Mouse (Mus musculus) adrenal gland, postnatal 36 days (tissue): Measurements from ENCODE around the gene Ugt1a6a. TPM values are rescaled to one million over a fixed set of nuclear protein-coding genes. Genes with fewer than 3 reads are reported as not detected.
A peak's percentile ranks its signal among the peaks of the same experiment; 100 is the strongest.
"Not testable (repeated sequence)": the region's sequence is repeated elsewhere in the genome, so short reads cannot be mapped to it uniquely, and the experiment has no call there.

Experiments used
- DNase-seq, 2 experiments: peaks; one replicate each; pipeline ENCODE4 v3.0.0; 2021; ENCODE audit warnings: mixed read lengths in 1 of 2
- long read RNA-seq, 2 experiments: library from polyadenylated mRNA; stranded (forward); transcript quantifications; one replicate each; pipeline ENCODE4 v2.0.0; 2021; ENCODE audit warnings: borderline sequencing depth in 2 of 2
- total RNA-seq, 2 experiments: library from RNA; stranded (reverse); gene quantifications; 2 replicates each; pipeline ENCODE4 v1.2.3; 2021

Ugt1a6a gene
- total RNA-seq = 10 to 100 TPM; 15.0 to 15.7 TPM
- long read RNA-seq, experiment 1, transcript Ugt1a6a-202 (6 exons, 2,297 nt) = major isoform, 23 of 27 reads
- long read RNA-seq, experiment 1, partial matches to known transcripts = 0 of 27 reads
- long read RNA-seq, experiment 1, other reads (novel, unspliced or antisense) = 4 of 27 reads
- long read RNA-seq, experiment 2, transcript Ugt1a6a-202 (6 exons, 2,297 nt) = major isoform, 7 of 7 reads
- long read RNA-seq, experiment 2, partial matches to known transcripts = 0 of 7 reads
- long read RNA-seq, experiment 2, other reads (novel, unspliced or antisense) = 0 of 7 reads

- DNase-seq = peak in 1 of 2 experiments; percentile 39
Measured at GRCm38 (mm10) chr1:88134457-88135011, at the start of gene Ugt1a6a. Gene Ugt1a6a (plus strand): TSS chr1:88134809.

GRCm38 (mm10) chr1:88086125-88086524 lies 48.5 kb upstream of the Ugt1a6a start:
- DNase-seq = no peak

GRCm38 (mm10) chr1:88087513-88087912 lies 47.1 kb upstream of the Ugt1a6a start, which contains the start of gene Ugt1a8:
Gene Ugt1a8 (plus strand): TSS chr1:88087813.
- no peak for DNase-seq

GRCm38 (mm10) chr1:88092341-88092740 lies 42.3 kb upstream of the Ugt1a6a start:
- DNase-seq = no peak

- not testable (repeated sequence) for DNase-seq
Measured at GRCm38 (mm10) chr1:88094270-88094676, 40.3 kb upstream of the Ugt1a6a start.

- DNase-seq = no peak
Measured at GRCm38 (mm10) chr1:88094941-88095492, 39.6 kb upstream of the Ugt1a6a start, which contains the start of gene Ugt1a7c. Gene Ugt1a7c (plus strand): TSS chr1:88095062.

- DNase-seq = not testable (repeated sequence)
Measured at GRCm38 (mm10) chr1:88098546-88098945, 36.1 kb upstream of the Ugt1a6a start.

GRCm38 (mm10) chr1:88099691-88100090 lies 34.9 kb upstream of the Ugt1a6a start:
- DNase-seq = peak; percentile 48

- DNase-seq = not testable (repeated sequence)
Measured at GRCm38 (mm10) chr1:88103019-88103418, 31.6 kb upstream of the Ugt1a6a start, which contains the start of gene Ugt1a6b. Gene Ugt1a6b (plus strand): TSS chr1:88103252.

GRCm38 (mm10) chr1:88103697-88104468 lies 30.7 kb upstream of the Ugt1a6a start:
- DNase-seq = not testable (repeated sequence)

- DNase-seq = no peak
Measured at GRCm38 (mm10) chr1:88104667-88105430, 29.8 kb upstream of the Ugt1a6a start.

GRCm38 (mm10) chr1:88105656-88106055 lies 29.0 kb upstream of the Ugt1a6a start:
- DNase-seq = no peak

- DNase-seq = not testable (repeated sequence)
Measured at GRCm38 (mm10) chr1:88109027-88109557, 25.5 kb upstream of the Ugt1a6a start.

GRCm38 (mm10) chr1:88109604-88110003 lies 25.0 kb upstream of the Ugt1a6a start:
- DNase-seq = not testable (repeated sequence)

- DNase-seq = not testable (repeated sequence)
Measured at GRCm38 (mm10) chr1:88112769-88113168, 21.8 kb upstream of the Ugt1a6a start.

GRCm38 (mm10) chr1:88120550-88120949 lies 14.1 kb upstream of the Ugt1a6a start:
- not testable (repeated sequence) for DNase-seq

- peak; percentile 30 to 34 for DNase-seq
Measured at GRCm38 (mm10) chr1:88121521-88121920, 13.1 kb upstream of the Ugt1a6a start.

- DNase-seq = not testable (repeated sequence)
Measured at GRCm38 (mm10) chr1:88125827-88126360, 8.7 kb upstream of the Ugt1a6a start.

GRCm38 (mm10) chr1:88129091-88129490 lies 5.5 kb upstream of the Ugt1a6a start:
- peak; percentile 36 to 53 for DNase-seq

- not testable (repeated sequence) for DNase-seq
Measured at GRCm38 (mm10) chr1:88130223-88130622, 4.4 kb upstream of the Ugt1a6a start.

- no peak for DNase-seq
Measured at GRCm38 (mm10) chr1:88133908-88134456, 627 bp upstream of the Ugt1a6a start.
